Mouse (Mus musculus) ovary, postnatal 14 days (tissue): Measurements from ENCODE around the gene Majin.

Experiments used
- DNase-seq: peaks from one replicate; pipeline ENCODE4 v3.0.0; 2022; ENCODE audit warnings: low spot score

Majin gene

DNA sequence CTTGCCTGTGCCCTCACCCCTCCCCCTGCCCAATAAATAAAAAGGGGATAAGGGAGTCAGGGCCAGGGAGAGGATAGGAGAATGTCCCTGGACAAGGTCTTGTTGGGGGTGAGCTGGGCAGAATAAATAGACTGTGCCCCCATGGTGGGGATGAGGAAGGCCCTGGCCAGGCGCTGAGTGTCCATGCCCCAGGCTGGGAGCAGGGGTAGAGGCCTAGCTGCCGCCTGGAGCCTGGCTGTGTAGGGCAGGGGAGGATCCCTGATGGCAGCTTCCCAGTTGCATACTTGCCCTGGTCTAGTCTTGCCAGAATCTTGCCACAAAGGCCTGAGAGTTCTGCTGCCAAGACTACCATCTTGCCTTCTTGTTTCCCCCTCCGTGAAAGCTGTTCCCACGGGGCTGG lies 43.7 kb downstream of the Majin start:
- DNase-seq: no peak

DNA sequence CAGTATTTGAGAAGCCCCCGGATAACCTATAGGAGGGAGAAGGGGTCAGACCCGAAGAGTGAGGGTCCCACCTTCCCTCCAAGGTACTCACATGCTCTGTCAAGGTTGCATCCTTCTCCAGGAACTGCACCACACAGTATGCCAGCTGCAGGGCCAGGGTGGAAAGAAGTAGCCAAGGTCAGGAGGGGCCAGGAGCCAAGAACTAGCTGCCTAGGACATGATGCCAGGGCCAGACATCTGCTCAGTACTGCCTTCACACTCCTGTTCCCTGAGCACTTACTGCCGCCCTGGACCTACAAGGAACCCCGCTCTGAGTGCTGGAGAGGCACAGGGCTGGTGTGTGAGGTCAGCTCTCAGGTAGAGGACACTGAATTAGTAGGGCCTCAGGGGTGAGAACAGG lies 46.2 kb downstream of the Majin start:
- DNase-seq: no peak

DNA sequence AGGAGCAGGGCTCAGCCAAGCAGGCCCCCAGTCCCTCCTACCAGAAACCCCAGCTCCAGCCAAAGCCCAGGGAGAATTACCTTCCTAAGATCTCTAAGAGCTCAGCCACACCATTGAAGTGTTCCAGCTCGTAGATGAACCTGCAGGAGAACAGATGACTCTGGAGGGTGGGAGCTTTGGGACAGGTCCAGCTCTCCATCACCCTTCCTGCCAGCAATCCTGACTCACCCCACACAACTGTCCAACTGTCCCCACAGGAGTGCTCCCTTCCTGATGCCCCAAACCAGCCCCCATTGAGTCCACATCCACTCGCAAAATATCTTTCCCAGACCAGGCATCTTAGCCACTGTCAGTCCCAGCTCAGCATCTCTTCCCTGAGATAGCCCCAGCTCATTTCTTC lies 46.8 kb downstream of the Majin start:
- no peak for DNase-seq

- no peak for DNase-seq
These were observed 49.5 kb downstream of the Majin start for GRCm38 (mm10) chr19:6233647-6234046.

DNA sequence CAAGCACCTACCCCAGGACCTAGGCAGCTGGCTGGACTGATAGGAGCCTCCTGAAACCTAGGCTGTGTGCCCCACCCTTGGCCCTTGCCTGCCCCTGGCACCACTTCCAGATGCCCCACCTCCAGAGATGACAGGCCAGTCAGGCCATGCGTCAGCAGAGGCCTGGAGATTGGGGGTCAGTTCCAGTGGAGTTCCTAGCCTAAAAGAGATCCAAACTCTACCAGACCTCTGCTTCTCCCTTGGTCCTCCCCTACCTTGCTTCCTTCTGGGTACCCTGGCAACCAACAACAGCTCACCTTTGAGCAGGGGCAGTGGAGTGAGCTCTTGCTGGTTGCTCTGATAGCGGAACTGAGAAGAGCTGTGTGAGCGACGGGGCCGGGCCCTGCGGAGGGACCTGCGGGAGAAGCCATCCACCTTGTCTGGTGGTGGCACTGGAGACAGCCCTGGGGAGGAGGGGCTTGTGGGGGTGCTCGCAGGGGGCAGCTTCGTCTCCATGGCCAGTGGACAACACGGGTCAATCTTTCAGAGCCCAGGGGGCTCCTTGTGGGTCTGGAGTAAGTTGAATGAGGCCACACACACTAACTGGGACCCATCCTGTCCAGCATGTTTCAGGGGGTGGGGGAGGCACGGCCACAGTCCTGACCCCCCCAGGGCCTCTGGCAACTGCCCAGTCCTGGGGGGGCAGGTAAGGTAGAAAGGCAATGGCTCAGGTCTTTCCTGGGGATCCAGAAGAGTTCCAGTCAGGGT lies 50.3 kb downstream of the Majin start:
- DNase-seq: no peak

GRCm38 (mm10) chr19:6235084-6236052 lies 51.2 kb downstream of the Majin start, which contains the start of gene Ppp2r5b:
Gene Ppp2r5b, minus strand, starts transcription at chr19:6235872.
- DNase-seq: peak; percentile 91

DNA sequence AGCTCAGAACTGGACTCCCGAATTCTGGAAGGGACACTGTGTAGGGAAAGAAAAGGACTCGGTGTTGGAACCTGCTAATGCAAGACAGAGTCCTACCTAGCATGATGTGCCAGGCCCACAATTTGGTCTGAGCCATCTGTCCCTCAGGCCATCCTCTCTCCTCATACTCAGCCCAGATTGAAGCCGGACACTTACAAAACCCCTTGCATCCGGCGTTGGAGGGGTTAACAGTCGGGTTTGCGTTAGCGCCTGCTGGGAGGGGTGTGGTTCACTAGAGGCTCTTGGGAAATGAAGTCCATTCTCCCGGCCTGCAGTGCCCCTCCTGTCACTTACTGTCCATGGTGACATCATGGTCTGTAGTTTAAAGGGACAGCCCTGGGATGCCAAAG lies 51.9 kb downstream of the Majin start:
- peak; percentile 75 for DNase-seq

DNA sequence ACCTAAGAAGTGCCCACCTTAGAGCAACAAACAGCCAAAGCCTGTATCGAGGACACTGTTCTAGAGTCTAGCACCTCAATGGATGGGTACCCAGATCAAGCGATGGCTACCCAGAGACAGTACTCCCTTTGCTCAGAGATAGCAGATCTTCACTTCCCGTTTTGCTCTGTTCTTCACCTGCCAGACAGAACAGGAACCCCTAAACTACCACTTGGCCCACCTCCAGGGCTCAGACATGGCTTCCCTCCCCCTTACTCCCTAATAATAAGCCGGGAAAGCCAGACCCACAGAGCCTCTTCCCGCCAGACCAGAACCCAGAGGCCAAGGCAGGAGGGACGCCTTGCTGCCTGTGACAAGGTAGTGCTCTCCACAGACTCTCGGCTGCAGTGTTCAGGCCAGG lies 52.7 kb downstream of the Majin start:
- no peak for DNase-seq

DNA sequence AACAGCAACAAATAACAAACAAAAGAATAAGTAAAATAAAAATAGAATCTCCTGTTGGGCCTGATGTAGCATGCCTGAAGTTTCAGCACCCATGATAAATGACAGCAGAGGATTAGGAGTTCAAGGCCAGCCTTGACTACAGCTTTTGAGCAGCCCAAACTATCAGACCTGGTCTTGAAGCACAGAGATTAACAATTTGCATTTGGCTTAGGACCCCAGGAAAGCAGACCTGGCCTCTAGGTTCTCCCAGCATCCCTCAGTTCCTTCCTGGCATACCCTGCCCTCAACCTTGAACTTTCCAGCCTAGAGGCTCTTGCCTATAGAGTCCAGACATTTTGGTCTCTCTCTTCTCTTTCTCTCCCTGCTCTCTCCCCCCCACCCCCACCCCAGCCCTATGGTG lies 54.6 kb downstream of the Majin start:
- DNase-seq: no peak

DNA sequence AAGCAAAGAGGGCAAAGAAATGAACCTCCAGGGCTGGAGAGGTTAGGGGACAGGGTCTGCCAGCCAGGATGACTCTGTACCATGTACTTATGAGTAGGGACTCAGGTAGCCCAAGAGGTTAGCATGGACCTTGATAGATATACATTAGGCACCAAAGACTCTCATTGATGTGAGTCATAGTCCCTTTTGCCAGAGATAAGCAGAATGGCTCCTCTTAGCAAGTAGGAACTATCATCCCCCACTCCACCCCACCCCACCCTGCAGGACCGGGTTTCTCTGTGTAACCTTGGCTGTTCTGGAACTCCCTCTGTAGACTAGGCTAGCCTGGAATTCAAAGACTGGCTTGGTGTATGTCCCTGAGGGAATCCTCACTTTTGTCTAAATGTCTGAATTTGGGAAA lies 55.9 kb downstream of the Majin start:
- no peak for DNase-seq

GRCm38 (mm10) chr19:6240725-6241124 lies 56.5 kb downstream of the Majin start:
- no peak for DNase-seq

- peak; percentile 96 for DNase-seq
These were observed 57.3 kb downstream of the Majin start, which contains the start of gene Atg2a for GRCm38 (mm10) chr19:6241274-6242107. Gene Atg2a, plus strand, starts transcription at chr19:6241668.

- no peak for DNase-seq
These were observed 58.1 kb downstream of the Majin start for GRCm38 (mm10) chr19:6242281-6242680.

DNA sequence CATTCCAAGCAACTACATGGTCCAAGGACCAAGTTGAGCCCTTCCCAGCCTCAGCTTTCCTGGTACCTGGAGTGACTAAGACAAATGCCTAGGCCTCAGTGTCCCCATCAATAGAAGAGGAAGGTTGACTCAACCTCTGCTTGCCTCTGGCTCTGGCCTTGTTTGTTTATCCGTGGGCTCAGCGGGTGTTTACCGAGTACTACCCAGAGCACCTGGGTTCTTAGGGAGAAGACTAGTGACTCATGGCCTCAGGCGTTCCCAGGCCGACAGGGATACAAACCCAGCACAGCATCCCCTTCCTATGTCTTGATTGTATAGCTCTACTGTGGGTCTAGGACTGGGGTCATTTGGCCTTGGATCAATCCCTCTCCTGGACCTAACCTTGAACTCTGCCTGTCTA lies 59.0 kb downstream of the Majin start:
- DNase-seq: no peak

GRCm38 (mm10) chr19:6245806-6246205 lies 61.6 kb downstream of the Majin start:
- DNase-seq: no peak

- no peak for DNase-seq
These were observed 63.5 kb downstream of the Majin start for GRCm38 (mm10) chr19:6247526-6248300.

GRCm38 (mm10) chr19:6253021-6253420 lies 68.8 kb downstream of the Majin start:
- no peak for DNase-seq

GRCm38 (mm10) chr19:6260428-6260827 lies 76.2 kb downstream of the Majin start:
- no peak for DNase-seq

DNA sequence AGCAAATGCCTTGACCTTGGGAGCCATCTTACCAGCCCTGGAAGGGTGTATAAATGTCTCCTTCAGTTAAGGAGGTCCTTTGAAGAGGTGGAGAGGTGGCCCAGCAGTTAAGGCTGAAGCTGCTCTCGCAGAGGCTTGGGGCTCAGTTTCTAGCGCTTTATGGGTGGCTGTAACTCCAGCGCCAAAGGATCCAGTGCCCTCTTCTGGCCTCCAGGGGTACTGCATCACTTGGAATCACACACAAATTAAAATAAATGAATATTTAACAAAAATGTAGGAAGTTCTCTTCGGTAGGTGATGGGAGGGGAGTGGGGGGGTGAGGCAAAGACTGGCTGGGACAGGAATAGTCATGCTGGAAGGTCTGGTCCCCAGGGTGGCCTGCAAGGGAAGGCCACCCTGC lies 76.8 kb downstream of the Majin start:
- no peak for DNase-seq

GRCm38 (mm10) chr19:6261379-6261778 lies 77.2 kb downstream of the Majin start:
- no peak for DNase-seq

- peak; percentile 74 for DNase-seq
These were observed 78.0 kb downstream of the Majin start for GRCm38 (mm10) chr19:6262222-6262621.
